Mouse (Mus musculus): Measurements from ENCODE around the gene Gm20388. TPM values are rescaled to one million over a fixed set of nuclear protein-coding genes. Genes with fewer than 3 reads are reported as not detected.

Gm20388 gene
- polyA plus RNA-seq, 1 experiment from 2014 or later, result not detected

DNA sequence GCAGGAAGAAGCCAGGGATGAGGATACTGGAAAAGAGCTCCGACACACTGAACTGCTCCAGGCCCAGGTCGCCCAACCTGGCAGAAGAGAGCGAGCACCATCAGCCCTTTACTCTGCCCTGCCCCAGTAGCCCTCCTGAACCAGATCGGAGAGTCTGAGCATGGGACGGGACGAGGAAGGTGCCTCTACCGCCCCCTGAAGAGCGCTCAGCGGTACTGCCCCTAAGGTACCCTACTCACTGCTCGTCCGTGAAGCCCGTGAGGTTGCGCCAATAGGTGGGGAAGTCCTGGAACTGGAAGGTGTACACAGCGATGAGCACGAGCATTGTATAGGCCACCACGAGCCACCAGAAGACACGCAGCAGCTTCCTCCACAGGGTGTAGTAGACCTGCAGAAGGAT is 2587.3 kb downstream of the Gm20388 start:
- no peak for DNase-seq (ENCODE audit: low spot score)
- Histone ChIP-seq H3K9ac (ENCODE audit: low read length) (no peak overlapping the region), H3K4me3 (ENCODE audit: low read depth, low read length) (no peak overlapping the region), H3K27me3 (ENCODE audit: control insufficient read depth, insufficient read depth, low read length) (no peaks in the 10 kb centered on the region), H3K36me3 (ENCODE audit: control insufficient read depth, insufficient read depth, low read length) (peaks cover 29% of the 10 kb centered on the region), H3K27ac (replicated peaks) (no peak overlapping the region), H3K9me3 (ENCODE audit: control insufficient read depth, low read length) (no peaks in the 10 kb centered on the region), H3K4me2 (replicated peaks; ENCODE audit: low read depth) (no peak overlapping the region), H3K4me1 (replicated peaks; ENCODE audit: control insufficient read depth, insufficient read depth) (no peaks in the 10 kb centered on the region)
- peak; percentile 62 for TF ChIP-seq CTCF (IDR thresholded peaks at IDR 0.05; ENCODE audit: low read depth)
- no peak for TF ChIP-seq EP300 (optimal IDR thresholded peaks at IDR 0.05)
- peak; percentile 24; the same call in 1 of the 2 replicates for ATAC-seq (ENCODE audit: low FRiP score, low TSS enrichment)
- 63% methylated on average over 17 of the region's 17 CpGs for WGBS

DNA sequence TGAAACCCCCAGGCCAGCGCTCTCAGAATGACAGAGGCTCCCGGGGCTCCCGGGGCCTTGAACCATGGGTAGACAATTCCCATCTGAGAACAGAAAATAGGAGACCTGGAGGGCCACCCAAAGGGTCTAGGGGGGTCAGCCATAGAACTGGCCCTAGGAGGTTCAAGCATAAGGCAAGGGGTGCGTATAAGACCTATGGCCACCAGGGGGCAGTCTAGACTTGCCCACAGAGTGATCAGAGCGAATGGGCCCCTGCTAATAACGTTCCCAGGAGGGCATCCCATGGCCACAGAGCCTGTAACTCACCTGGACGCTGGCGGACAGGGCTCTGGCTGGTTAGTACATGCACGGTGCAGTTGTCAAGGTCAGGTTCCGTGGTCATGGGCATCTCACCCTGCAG is 2590.2 kb downstream of the Gm20388 start:
- peaks cover 13% of the 10 kb centered on the region for H3K36me3 ChIP-seq (ENCODE audit: control insufficient read depth, insufficient read depth, low read length)
- ATAC-seq (ENCODE audit: low FRiP score, low TSS enrichment) (peak; percentile 58), DNase-seq (ENCODE audit: low spot score) (peak; percentile 74)
- no peak overlapping the region for H3K4me2 ChIP-seq (replicated peaks; ENCODE audit: low read depth)
- whole genome bisulfite sequencing, result 34% methylated on average over 10 of the region's 10 CpGs
- H3K27ac ChIP-seq (replicated peaks), result no peak overlapping the region
- H3K27me3 ChIP-seq (ENCODE audit: control insufficient read depth, insufficient read depth, low read length), result no peaks in the 10 kb centered on the region
- peak; percentile 97 for TF ChIP-seq CTCF (IDR thresholded peaks at IDR 0.05; ENCODE audit: low read depth)
- TF ChIP-seq EP300 (optimal IDR thresholded peaks at IDR 0.05), result no peak
- H3K4me1 ChIP-seq (replicated peaks; ENCODE audit: control insufficient read depth, insufficient read depth), result no peaks in the 10 kb centered on the region
- no peaks in the 10 kb centered on the region for H3K9me3 ChIP-seq (ENCODE audit: control insufficient read depth, low read length)
- H3K4me3 ChIP-seq (ENCODE audit: low read depth, low read length), result no peak overlapping the region
- H3K9ac ChIP-seq (ENCODE audit: low read length), result no peak overlapping the region

DNA sequence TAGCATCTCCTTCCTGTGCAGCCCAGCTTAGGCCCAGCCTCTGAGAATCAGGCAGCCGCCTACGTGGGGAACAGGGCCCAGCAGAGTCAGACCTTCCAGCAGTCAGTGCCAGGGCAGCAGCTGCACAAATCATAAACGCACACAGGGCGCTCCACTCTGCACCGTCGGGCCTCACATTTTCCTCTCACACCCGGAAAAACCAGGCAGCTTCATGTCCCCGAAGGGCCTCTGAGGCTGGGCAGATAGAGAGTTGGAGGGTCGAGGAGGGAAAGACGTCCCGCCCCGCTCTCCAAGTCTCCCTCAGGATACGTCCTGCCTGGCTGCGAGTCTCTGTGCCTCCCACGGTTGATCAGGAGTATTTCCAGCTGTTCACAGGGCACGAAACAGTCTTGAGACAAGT is 2600.9 kb downstream of the Gm20388 start:
- Histone ChIP-seq H3K9me3 (ENCODE audit: control insufficient read depth, low read length) (no peaks in the 10 kb centered on the region), H3K4me2 (replicated peaks; ENCODE audit: low read depth) (no peak overlapping the region), H3K4me3 (ENCODE audit: low read depth, low read length) (no peak overlapping the region), H3K36me3 (ENCODE audit: control insufficient read depth, insufficient read depth, low read length) (no peaks in the 10 kb centered on the region), H3K27me3 (ENCODE audit: control insufficient read depth, insufficient read depth, low read length) (no peaks in the 10 kb centered on the region), H3K27ac (replicated peaks) (peak overlapping the region; percentile 78), H3K9ac (ENCODE audit: low read length) (no peak overlapping the region), H3K4me1 (replicated peaks; ENCODE audit: control insufficient read depth, insufficient read depth) (0 out of 2 replicates have a peak, but pooled peaks cover 3% of the 10 kb centered on the region)
- ATAC-seq (ENCODE audit: low FRiP score, low TSS enrichment) (peak; percentile 70), DNase-seq (ENCODE audit: low spot score) (peak; percentile 33)
- TF ChIP-seq EP300 (optimal IDR thresholded peaks at IDR 0.05) (no peak), CTCF (IDR thresholded peaks at IDR 0.05; ENCODE audit: low read depth) (no peak)
- WGBS, result 34% methylated on average over 16 of the region's 16 CpGs

DNA sequence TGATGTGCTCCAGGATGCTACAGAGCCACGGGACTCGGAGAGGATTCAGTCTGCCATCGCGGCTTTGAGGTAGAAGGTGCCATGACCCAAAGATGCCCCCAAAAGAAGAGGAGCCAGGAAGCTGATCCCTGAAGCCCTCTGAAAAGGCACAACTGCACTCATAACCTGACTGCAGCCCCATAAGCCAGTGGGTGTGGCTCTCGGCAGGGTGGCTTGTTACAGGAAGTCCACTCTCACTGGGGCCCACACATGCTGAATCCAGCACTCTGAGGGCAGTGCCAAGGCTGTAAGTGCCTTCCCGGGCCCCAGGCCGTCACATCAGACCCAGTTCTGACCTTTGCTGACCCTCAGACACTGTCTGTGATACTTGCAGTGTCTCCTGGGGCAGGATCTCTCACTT is 2601.8 kb downstream of the Gm20388 start:
- WGBS, result 58% methylated on average over 7 of the region's 7 CpGs
- H3K27ac ChIP-seq (replicated peaks), result peak overlapping the region; percentile 78
- H3K27me3 ChIP-seq (ENCODE audit: control insufficient read depth, insufficient read depth, low read length), result no peaks in the 10 kb centered on the region
- TF ChIP-seq CTCF (IDR thresholded peaks at IDR 0.05; ENCODE audit: low read depth), result no peak
- TF ChIP-seq EP300 (optimal IDR thresholded peaks at IDR 0.05), result no peak
- H3K9me3 ChIP-seq (ENCODE audit: control insufficient read depth, low read length), result no peaks in the 10 kb centered on the region
- ATAC-seq (ENCODE audit: low FRiP score, low TSS enrichment) (no peak), DNase-seq (ENCODE audit: low spot score) (no peak)
- peaks cover 3% of the 10 kb centered on the region; the same call in 1 of the 2 replicates for H3K4me1 ChIP-seq (replicated peaks; ENCODE audit: control insufficient read depth, insufficient read depth)
- no peak overlapping the region for H3K4me3 ChIP-seq (ENCODE audit: low read depth, low read length)
- no peak overlapping the region for H3K9ac ChIP-seq (ENCODE audit: low read length)
- no peak overlapping the region for H3K4me2 ChIP-seq (replicated peaks; ENCODE audit: low read depth)
- H3K36me3 ChIP-seq (ENCODE audit: control insufficient read depth, insufficient read depth, low read length), result no peaks in the 10 kb centered on the region

DNA sequence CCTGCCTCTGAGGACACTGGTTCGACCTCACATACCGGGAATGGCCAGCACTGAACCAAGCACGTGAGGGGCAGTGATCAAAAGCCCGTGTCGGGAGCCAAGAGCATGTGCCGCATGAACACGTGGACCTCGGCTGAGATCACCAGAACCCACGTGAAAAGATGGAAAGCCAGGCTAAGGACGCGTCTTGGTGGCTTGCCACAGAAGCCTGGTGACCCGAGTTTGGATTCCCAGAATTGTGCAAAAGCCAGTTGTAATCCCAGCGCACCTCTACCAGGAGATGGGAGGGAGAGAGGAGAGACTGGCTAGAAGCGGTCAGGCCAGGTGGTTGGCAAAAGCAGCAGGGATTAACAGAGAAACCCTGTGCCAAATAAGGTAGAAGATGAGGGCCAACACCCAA is 2605.1 kb downstream of the Gm20388 start:
- DNase-seq (ENCODE audit: low spot score) (no peak), ATAC-seq (ENCODE audit: low FRiP score, low TSS enrichment) (no peak)
- WGBS, result 85% methylated on average over 14 of the region's 14 CpGs
- Histone ChIP-seq H3K4me2 (replicated peaks; ENCODE audit: low read depth) (no peak overlapping the region), H3K36me3 (ENCODE audit: control insufficient read depth, insufficient read depth, low read length) (no peaks in the 10 kb centered on the region), H3K4me1 (replicated peaks; ENCODE audit: control insufficient read depth, insufficient read depth) (peaks cover 6% of the 10 kb centered on the region; the same call in 1 of the 2 replicates), H3K9ac (ENCODE audit: low read length) (no peak overlapping the region), H3K27me3 (ENCODE audit: control insufficient read depth, insufficient read depth, low read length) (no peaks in the 10 kb centered on the region), H3K9me3 (ENCODE audit: control insufficient read depth, low read length) (no peaks in the 10 kb centered on the region), H3K4me3 (ENCODE audit: low read depth, low read length) (no peak overlapping the region), H3K27ac (replicated peaks) (peak overlapping the region; percentile 4; the same call in 1 of the 2 replicates)
- TF ChIP-seq EP300 (optimal IDR thresholded peaks at IDR 0.05) (no peak), CTCF (IDR thresholded peaks at IDR 0.05; ENCODE audit: low read depth) (no peak)

DNA sequence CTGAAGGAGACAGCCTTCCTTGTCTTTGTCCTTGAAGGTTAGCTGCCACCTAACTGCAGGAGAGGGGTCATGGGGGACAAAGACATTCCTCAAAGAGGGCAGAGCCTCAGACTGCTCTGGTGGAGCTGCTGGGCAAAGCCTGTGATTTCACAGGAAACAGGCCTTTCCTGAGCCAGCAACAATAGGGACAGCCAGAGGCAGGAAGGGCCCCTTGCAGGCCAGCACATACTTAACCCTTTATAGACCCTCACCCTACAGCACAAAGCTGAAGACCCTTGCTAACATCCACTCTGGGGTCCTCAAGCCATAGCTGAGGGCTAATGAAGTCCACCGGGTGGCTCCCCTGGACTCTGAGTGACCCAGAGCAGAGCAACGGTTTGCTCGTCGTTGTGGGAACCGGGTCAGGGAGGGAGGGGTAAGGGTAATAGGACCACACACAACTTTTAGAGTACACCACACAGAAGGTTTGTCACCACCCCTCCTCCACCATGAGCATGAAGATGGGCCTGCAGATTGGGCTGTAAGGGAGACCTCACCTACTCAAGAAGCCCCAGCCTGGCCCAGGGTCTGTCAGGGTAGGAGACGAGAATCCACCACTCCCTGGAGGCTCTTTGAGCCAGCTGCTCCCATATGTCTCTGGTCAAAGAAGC is 2607.0 kb downstream of the Gm20388 start:
- TF ChIP-seq EP300 (optimal IDR thresholded peaks at IDR 0.05) (no peak), CTCF (IDR thresholded peaks at IDR 0.05; ENCODE audit: low read depth) (no peak)
- H3K4me3 ChIP-seq (ENCODE audit: low read depth, low read length), result no peak overlapping the region
- WGBS, result 19% methylated on average over 6 of the region's 6 CpGs
- no peak overlapping the region for H3K4me2 ChIP-seq (replicated peaks; ENCODE audit: low read depth)
- no peaks in the 10 kb centered on the region for H3K27me3 ChIP-seq (ENCODE audit: control insufficient read depth, insufficient read depth, low read length)
- ATAC-seq (ENCODE audit: low FRiP score, low TSS enrichment) (peak; percentile 51), DNase-seq (ENCODE audit: low spot score) (no peak)
- H3K27ac ChIP-seq (replicated peaks), result peak overlapping the region; percentile 78
- no peaks in the 10 kb centered on the region for H3K36me3 ChIP-seq (ENCODE audit: control insufficient read depth, insufficient read depth, low read length)
- H3K9me3 ChIP-seq (ENCODE audit: control insufficient read depth, low read length), result no peaks in the 10 kb centered on the region
- H3K4me1 ChIP-seq (replicated peaks; ENCODE audit: control insufficient read depth, insufficient read depth), result peaks cover 4% of the 10 kb centered on the region; the same call in 1 of the 2 replicates
- no peak overlapping the region; the same call in 1 of the 2 replicates for H3K9ac ChIP-seq (ENCODE audit: low read length)
